Mouse (Mus musculus): ENCODE results near the gene Satb2. TPM values are rescaled to one million over a fixed set of nuclear protein-coding genes. Genes with fewer than 3 reads are reported as not detected.

Gene Satb2
- polyA plus RNA-seq, 1 experiment = 5.3 TPM

GRCm38 (mm10) chr1:56951525-56951924 is 26.9 kb downstream of the Satb2 start:
- Histone ChIP-seq H3K27ac (ENCODE audit: insufficient read depth, low read length) (no peak overlapping the region), H3K4me3 (ENCODE audit: insufficient read depth, low read length) (no peak overlapping the region), H3K4me1 (ENCODE audit: control insufficient read depth, insufficient read depth, low read length) (no peaks in the 10 kb centered on the region)
- TF ChIP-seq POLR2A (IDR thresholded peaks at IDR 0.05; ENCODE audit: low read depth, low read length) (no peak), CTCF (IDR thresholded peaks at IDR 0.05; ENCODE audit: borderline replicate concordance, insufficient read depth, low read length) (no peak)

- TF ChIP-seq POLR2A (IDR thresholded peaks at IDR 0.05; ENCODE audit: low read depth, low read length) = no peak
- TF ChIP-seq CTCF (IDR thresholded peaks at IDR 0.05; ENCODE audit: borderline replicate concordance, insufficient read depth, low read length) = no peak
- Histone ChIP-seq H3K27ac (ENCODE audit: insufficient read depth, low read length) (no peak overlapping the region), H3K4me1 (ENCODE audit: control insufficient read depth, insufficient read depth, low read length) (no peaks in the 10 kb centered on the region), H3K4me3 (ENCODE audit: insufficient read depth, low read length) (no peak overlapping the region)
Measured at GRCm38 (mm10) chr1:56939432-56939831, 39.0 kb downstream of the Satb2 start.

GRCm38 (mm10) chr1:56938432-56938831 is 40.0 kb downstream of the Satb2 start:
- H3K4me3 ChIP-seq (ENCODE audit: insufficient read depth, low read length) = no peak overlapping the region
- H3K4me1 ChIP-seq (ENCODE audit: control insufficient read depth, insufficient read depth, low read length) = no peaks in the 10 kb centered on the region
- H3K27ac ChIP-seq (ENCODE audit: insufficient read depth, low read length) = no peak overlapping the region
- no peak for TF ChIP-seq POLR2A (IDR thresholded peaks at IDR 0.05; ENCODE audit: low read depth, low read length)
- no peak for TF ChIP-seq CTCF (IDR thresholded peaks at IDR 0.05; ENCODE audit: borderline replicate concordance, insufficient read depth, low read length)

GRCm38 (mm10) chr1:56936554-56936953 is 41.9 kb downstream of the Satb2 start:
- H3K4me1 ChIP-seq (ENCODE audit: control insufficient read depth, insufficient read depth, low read length) = no peaks in the 10 kb centered on the region
- no peak overlapping the region for H3K27ac ChIP-seq (ENCODE audit: insufficient read depth, low read length)
- no peak overlapping the region for H3K4me3 ChIP-seq (ENCODE audit: insufficient read depth, low read length)
- TF ChIP-seq POLR2A (IDR thresholded peaks at IDR 0.05; ENCODE audit: low read depth, low read length) = no peak
- no peak for TF ChIP-seq CTCF (IDR thresholded peaks at IDR 0.05; ENCODE audit: borderline replicate concordance, insufficient read depth, low read length)

GRCm38 (mm10) chr1:56933821-56934220 is 44.6 kb downstream of the Satb2 start:
- H3K4me1 ChIP-seq (ENCODE audit: control insufficient read depth, insufficient read depth, low read length) = no peaks in the 10 kb centered on the region
- no peak for TF ChIP-seq CTCF (IDR thresholded peaks at IDR 0.05; ENCODE audit: borderline replicate concordance, insufficient read depth, low read length)
- H3K27ac ChIP-seq (ENCODE audit: insufficient read depth, low read length) = no peak overlapping the region
- H3K4me3 ChIP-seq (ENCODE audit: insufficient read depth, low read length) = no peak overlapping the region

GRCm38 (mm10) chr1:56930096-56930495 is 48.4 kb downstream of the Satb2 start:
- TF ChIP-seq POLR2A (IDR thresholded peaks at IDR 0.05; ENCODE audit: low read depth, low read length) (no peak), CTCF (IDR thresholded peaks at IDR 0.05; ENCODE audit: borderline replicate concordance, insufficient read depth, low read length) (no peak)
- Histone ChIP-seq H3K27ac (ENCODE audit: insufficient read depth, low read length) (no peak overlapping the region), H3K4me1 (ENCODE audit: control insufficient read depth, insufficient read depth, low read length) (peaks cover 8% of the 10 kb centered on the region; the same call in 1 of the 2 replicates), H3K4me3 (ENCODE audit: insufficient read depth, low read length) (no peak overlapping the region)

- Histone ChIP-seq H3K4me3 (ENCODE audit: insufficient read depth, low read length) (no peak overlapping the region), H3K27ac (ENCODE audit: insufficient read depth, low read length) (no peak overlapping the region), H3K4me1 (ENCODE audit: control insufficient read depth, insufficient read depth, low read length) (peaks cover 8% of the 10 kb centered on the region; the same call in 1 of the 2 replicates)
- TF ChIP-seq CTCF (IDR thresholded peaks at IDR 0.05; ENCODE audit: borderline replicate concordance, insufficient read depth, low read length) (no peak), POLR2A (IDR thresholded peaks at IDR 0.05; ENCODE audit: low read depth, low read length) (no peak)
Measured at GRCm38 (mm10) chr1:56928731-56929130, 49.7 kb downstream of the Satb2 start.

GRCm38 (mm10) chr1:56920472-56920871 is 58.0 kb downstream of the Satb2 start:
- H3K4me3 ChIP-seq (ENCODE audit: insufficient read depth, low read length) = no peak overlapping the region
- TF ChIP-seq POLR2A (IDR thresholded peaks at IDR 0.05; ENCODE audit: low read depth, low read length) (no peak), CTCF (IDR thresholded peaks at IDR 0.05; ENCODE audit: borderline replicate concordance, insufficient read depth, low read length) (no peak)
- H3K4me1 ChIP-seq (ENCODE audit: control insufficient read depth, insufficient read depth, low read length) = no peaks in the 10 kb centered on the region
- no peak overlapping the region for H3K27ac ChIP-seq (ENCODE audit: insufficient read depth, low read length)

- no peak for TF ChIP-seq POLR2A (IDR thresholded peaks at IDR 0.05; ENCODE audit: low read depth, low read length)
- TF ChIP-seq CTCF (IDR thresholded peaks at IDR 0.05; ENCODE audit: borderline replicate concordance, insufficient read depth, low read length) = no peak
- Histone ChIP-seq H3K4me3 (ENCODE audit: insufficient read depth, low read length) (no peak overlapping the region), H3K27ac (ENCODE audit: insufficient read depth, low read length) (no peak overlapping the region), H3K4me1 (ENCODE audit: control insufficient read depth, insufficient read depth, low read length) (no peaks in the 10 kb centered on the region)
Measured at GRCm38 (mm10) chr1:56914279-56914678, 64.2 kb downstream of the Satb2 start.

GRCm38 (mm10) chr1:56900706-56901287 is 77.7 kb downstream of the Satb2 start:
- no peak for TF ChIP-seq POLR2A (IDR thresholded peaks at IDR 0.05; ENCODE audit: low read depth, low read length)
- TF ChIP-seq CTCF (IDR thresholded peaks at IDR 0.05; ENCODE audit: borderline replicate concordance, insufficient read depth, low read length) = no peak
- Histone ChIP-seq H3K27ac (ENCODE audit: insufficient read depth, low read length) (no peak overlapping the region), H3K4me1 (ENCODE audit: control insufficient read depth, insufficient read depth, low read length) (no peaks in the 10 kb centered on the region), H3K4me3 (ENCODE audit: insufficient read depth, low read length) (no peak overlapping the region)
